15 mouse cellular contexts compared by ENCODE assay signal in genomic region chr8:123503801-123504467, GRCm38 (mm10). TPM values are rescaled to one million over a fixed set of nuclear protein-coding genes. Genes with fewer than 3 reads are reported as not detected.
A peak's percentile ranks its signal among the peaks of the same experiment; 100 is the strongest.
DNase-seq lines count a peak whose midpoint lies in the region; ATAC-seq and TF ChIP-seq lines count a peak whose summit lies in the region.
"Had no signal": no experiment of that assay in that cellular context is flagged by ENCODE, and none has a peak within 500 bp of the region (broad histone marks: within the 10 kb centered on the region; RNA-seq: fewer than 3 reads in every experiment).

No protein-coding gene starts in this region.

- no peak overlapping the region for H3K4me3 ChIP-seq in hindbrain, postnatal 0 days (ENCODE audit: low read length)
- no peak overlapping the region for H3K4me3 ChIP-seq in hindbrain, embryonic 13.5 days
- H3K4me3 ChIP-seq in lung, embryonic 14.5 days (ENCODE audit: low read depth, low read length), result no peak overlapping the region
- no peak overlapping the region for H3K4me3 ChIP-seq in E14TG2a.4 (replicated peaks; ENCODE audit: low read length)
- no peak overlapping the region for H3K4me3 ChIP-seq in embryonic facial prominence, embryonic 10.5 days

- peak; percentile 52 for TF ChIP-seq CTCF in hindbrain, postnatal 0 days (IDR thresholded peaks at IDR 0.05; ENCODE audit: low read depth)
- TF ChIP-seq CTCF in lung, embryonic 14.5 days (IDR thresholded peaks at IDR 0.05; ENCODE audit: low read depth), result peak; percentile 39; the same call in 1 of the 2 replicates
- TF ChIP-seq CTCF in E14TG2a.4 (conservative IDR thresholded peaks at IDR 0.05; ENCODE audit: low read length), result peak; percentile 81

- H3K9ac ChIP-seq in hindbrain, postnatal 0 days (replicated peaks; ENCODE audit: low read length), result no peak overlapping the region
- no peak overlapping the region for H3K9ac ChIP-seq in hindbrain, embryonic 13.5 days
- no peak overlapping the region for H3K9ac ChIP-seq in lung, embryonic 14.5 days

- no peak overlapping the region for H3K27ac ChIP-seq in hindbrain, postnatal 0 days
- no peak overlapping the region for H3K27ac ChIP-seq in hindbrain, embryonic 13.5 days
- H3K27ac ChIP-seq in lung, embryonic 14.5 days (ENCODE audit: low read depth), result no peak overlapping the region
- no peak overlapping the region for H3K27ac ChIP-seq in embryonic facial prominence, embryonic 10.5 days (replicated peaks)

- H3K4me1 ChIP-seq in hindbrain, postnatal 0 days (ENCODE audit: insufficient read depth, low read length), result no peaks in the 10 kb centered on the region
- H3K4me1 ChIP-seq in hindbrain, embryonic 13.5 days (replicated peaks), result no peaks in the 10 kb centered on the region
- no peaks in the 10 kb centered on the region for H3K4me1 ChIP-seq in lung, embryonic 14.5 days (ENCODE audit: insufficient read depth)
- peaks cover 24% of the 10 kb centered on the region for H3K4me1 ChIP-seq in E14TG2a.4 (replicated peaks; ENCODE audit: low read depth, low read length)
- no peaks in the 10 kb centered on the region for H3K4me1 ChIP-seq in embryonic facial prominence, embryonic 10.5 days

- H3K9me3 ChIP-seq in hindbrain, postnatal 0 days (ENCODE audit: low read length), result no peaks in the 10 kb centered on the region
- no peaks in the 10 kb centered on the region for H3K9me3 ChIP-seq in hindbrain, embryonic 13.5 days
- H3K9me3 ChIP-seq in lung, embryonic 14.5 days (ENCODE audit: low read depth, low read length), result 0 out of 2 replicates have a peak, but pooled peaks cover 3% of the 10 kb centered on the region
- H3K9me3 ChIP-seq in E14TG2a.4 (ENCODE audit: low read length), result no peaks in the 10 kb centered on the region
- peaks cover 10% of the 10 kb centered on the region; the same call in 1 of the 2 replicates for H3K9me3 ChIP-seq in embryonic facial prominence, embryonic 10.5 days

- H3K36me3 ChIP-seq in hindbrain, postnatal 0 days (ENCODE audit: insufficient read depth, low read length), result peaks cover 84% of the 10 kb centered on the region
- H3K36me3 ChIP-seq in hindbrain, embryonic 13.5 days, result peaks cover 100% of the 10 kb centered on the region
- H3K36me3 ChIP-seq in lung, embryonic 14.5 days (ENCODE audit: insufficient read depth), result peaks cover 89% of the 10 kb centered on the region
- peaks cover 100% of the 10 kb centered on the region for H3K36me3 ChIP-seq in E14TG2a.4 (ENCODE audit: insufficient read depth, low read length)
- peaks cover 100% of the 10 kb centered on the region for H3K36me3 ChIP-seq in embryonic facial prominence, embryonic 10.5 days (replicated peaks)

- no peaks in the 10 kb centered on the region for H3K27me3 ChIP-seq in hindbrain, postnatal 0 days (ENCODE audit: insufficient read depth, low read length)
- no peaks in the 10 kb centered on the region for H3K27me3 ChIP-seq in hindbrain, embryonic 13.5 days
- no peaks in the 10 kb centered on the region for H3K27me3 ChIP-seq in lung, embryonic 14.5 days (ENCODE audit: insufficient read depth, low read length)
- no peaks in the 10 kb centered on the region for H3K27me3 ChIP-seq in E14TG2a.4 (ENCODE audit: insufficient read depth, low read length)
- no peaks in the 10 kb centered on the region for H3K27me3 ChIP-seq in embryonic facial prominence, embryonic 10.5 days (replicated peaks; ENCODE audit: low read depth, poor library complexity, severe bottlenecking)

- no peak overlapping the region for H3K4me2 ChIP-seq in hindbrain, postnatal 0 days (ENCODE audit: low read depth, low read length)
- H3K4me2 ChIP-seq in hindbrain, embryonic 13.5 days, result no peak overlapping the region
- H3K4me2 ChIP-seq in lung, embryonic 14.5 days, result no peak overlapping the region

- DNase-seq in hindbrain, postnatal 0 days (ENCODE audit: low spot score), result no peak
- DNase-seq in lung, embryonic 14.5 days, result no peak
- no peak for DNase-seq in lung, postnatal 10 days
- peak; percentile 66 for DNase-seq in ZHBTc4 (ENCODE audit: low read depth, low spot score)
- DNase-seq in embryonic facial prominence, embryonic 10.5 days (ENCODE audit: low spot score), result no peak
- no peak for DNase-seq in spleen, postnatal 4 days (ENCODE audit: low spot score in 2 of 2)
- DNase-seq: adrenal gland, postnatal 25 days; heart, postnatal 14 days; thymus, adult 18-20 months had no signal

- no peak for ATAC-seq in hindbrain, postnatal 0 days
- ATAC-seq in hindbrain, embryonic 13.5 days (ENCODE audit: low FRiP score), result no peak
- no peak for ATAC-seq in lung, embryonic 14.5 days (ENCODE audit: insufficient read depth)
- ATAC-seq: inflammation-experienced regulatory T-cells, adult 6 months had no signal

- WGBS in hindbrain, postnatal 0 days, result 96% methylated on average over 6 of the region's 6 CpGs
- 99% methylated on average over 6 of the region's 6 CpGs for WGBS in hindbrain, embryonic 13.5 days
- 97% methylated on average over 6 of the region's 6 CpGs for WGBS in lung, embryonic 14.5 days
- WGBS in embryonic facial prominence, embryonic 10.5 days, result 94% methylated on average over 6 of the region's 6 CpGs

RNA-seq across cellular contexts. Expression of gene Dbndd1, which starts 11.3 kb away (rescaled TPM):
- 76.0 and 95.7 TPM in 2 replicates for total RNA-seq in hindbrain, postnatal 0 days (2014; rRNA removed)
- polyA plus RNA-seq in hindbrain, postnatal 0 days (2015; fragmentation: Nextera tagmentation; extraction: Ambion mirVana), result 51.1 and 54.2 TPM in 2 replicates
- polyA plus RNA-seq in hindbrain, embryonic 13.5 days (2015; fragmentation: Nextera tagmentation; extraction: Ambion mirVana), result 85.6 and 93.6 TPM in 2 replicates
- 2.2 and 3.4 TPM in 2 replicates for polyA plus RNA-seq in lung, embryonic 14.5 days (2014; fragmentation: Nextera tagmentation; extraction: Ambion mirVana)
- polyA plus RNA-seq in embryonic facial prominence, embryonic 10.5 days (2016; fragmentation: Nextera tagmentation; extraction: Ambion mirVana), result 11.3 and 12.1 TPM in 2 replicates
- total RNA-seq: common myeloid progenitor, adult 5-6 weeks; heart, adult 8-10 months; heart, postnatal 14 days; liver, adult 2 months had no signal
- polyA plus RNA-seq: liver, adult 2 months had no signal

RNA-seq across cellular contexts. Expression of gene Gas8, which starts 14.7 kb away (rescaled TPM):
- 16.3 TPM in 2 replicates for total RNA-seq in hindbrain, postnatal 0 days (2014; rRNA removed)
- polyA plus RNA-seq in hindbrain, postnatal 0 days (2015; fragmentation: Nextera tagmentation; extraction: Ambion mirVana), result 36.4 and 36.8 TPM in 2 replicates
- polyA plus RNA-seq in hindbrain, embryonic 13.5 days (2015; fragmentation: Nextera tagmentation; extraction: Ambion mirVana), result 42.5 and 44.8 TPM in 2 replicates
- polyA plus RNA-seq in lung, embryonic 14.5 days (2014; fragmentation: Nextera tagmentation; extraction: Ambion mirVana), result 29.8 and 30.6 TPM in 2 replicates
- polyA plus RNA-seq in embryonic facial prominence, embryonic 10.5 days (2016; fragmentation: Nextera tagmentation; extraction: Ambion mirVana), result 42.3 and 43.7 TPM in 2 replicates

RNA-seq across cellular contexts. Expression of gene Afg3l1, which starts 26.2 kb away (rescaled TPM):
- 16.6 and 26.7 TPM in 2 replicates for total RNA-seq in hindbrain, postnatal 0 days (2014; rRNA removed)
- 45.6 and 49.6 TPM in 2 replicates for polyA plus RNA-seq in hindbrain, postnatal 0 days (2015; fragmentation: Nextera tagmentation; extraction: Ambion mirVana)
- polyA plus RNA-seq in hindbrain, embryonic 13.5 days (2015; fragmentation: Nextera tagmentation; extraction: Ambion mirVana), result 57.8 and 62.4 TPM in 2 replicates
- 39.4 and 40.9 TPM in 2 replicates for polyA plus RNA-seq in lung, embryonic 14.5 days (2014; fragmentation: Nextera tagmentation; extraction: Ambion mirVana)
- polyA plus RNA-seq in embryonic facial prominence, embryonic 10.5 days (2016; fragmentation: Nextera tagmentation; extraction: Ambion mirVana), result 68.1 and 69.2 TPM in 2 replicates
